Mouse (Mus musculus): Measurements from ENCODE around the gene Gpkow. TPM values are rescaled to one million over a fixed set of nuclear protein-coding genes. Genes with fewer than 3 reads are reported as not detected.

Gpkow gene
- 7.6 and 9.3 TPM in 2 replicates for polyA plus RNA-seq (2012)

DNA sequence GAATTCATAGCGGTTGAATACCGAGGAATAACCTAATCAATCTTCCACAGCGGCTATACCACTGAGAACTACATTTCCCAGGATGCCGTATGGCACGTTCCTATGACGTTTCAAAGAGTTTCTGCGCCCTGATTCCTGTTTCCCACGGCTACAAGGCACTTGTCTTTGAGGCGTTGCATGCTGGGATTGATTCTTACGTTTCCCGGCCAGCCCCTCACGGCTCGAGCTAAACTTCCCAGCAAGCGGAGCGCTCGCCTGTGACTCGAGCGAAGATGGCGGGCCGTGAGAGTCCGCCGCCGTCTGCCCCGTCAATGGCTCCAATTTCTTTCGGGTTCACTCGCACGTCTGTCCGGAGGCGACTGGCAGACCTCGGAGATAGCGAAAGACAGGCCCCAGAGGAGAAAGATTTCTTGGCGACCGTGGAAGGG, at the start of gene Gpkow:
Gpkow (plus strand) TSS at position 178 of the 428 bp plus-strand sequence.

DNA sequence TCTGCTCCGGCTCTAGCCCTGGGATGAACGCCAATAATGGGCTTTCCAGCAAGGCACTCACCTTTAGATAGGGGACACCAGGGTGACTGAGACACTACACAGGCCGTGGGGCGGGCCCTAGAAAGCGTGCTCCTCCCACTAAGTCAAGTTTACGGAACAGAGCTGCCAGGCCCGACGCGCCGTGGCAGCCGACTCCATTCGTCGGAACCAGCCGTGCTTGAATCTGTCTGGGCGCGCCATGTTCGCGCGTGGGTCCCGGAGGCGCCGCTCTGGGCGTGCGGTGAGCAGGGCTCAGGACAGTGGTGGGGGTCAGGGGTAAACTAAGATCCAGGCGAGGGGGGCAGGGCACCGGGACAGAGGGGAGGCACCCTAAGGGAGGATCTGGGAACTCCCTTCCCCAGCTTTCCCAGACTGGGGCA, 39.7 kb upstream of the Gpkow start, which contains the start of gene Prickle3:
Prickle3 (plus strand) TSS at position 40 of the 419 bp plus-strand sequence.

DNA sequence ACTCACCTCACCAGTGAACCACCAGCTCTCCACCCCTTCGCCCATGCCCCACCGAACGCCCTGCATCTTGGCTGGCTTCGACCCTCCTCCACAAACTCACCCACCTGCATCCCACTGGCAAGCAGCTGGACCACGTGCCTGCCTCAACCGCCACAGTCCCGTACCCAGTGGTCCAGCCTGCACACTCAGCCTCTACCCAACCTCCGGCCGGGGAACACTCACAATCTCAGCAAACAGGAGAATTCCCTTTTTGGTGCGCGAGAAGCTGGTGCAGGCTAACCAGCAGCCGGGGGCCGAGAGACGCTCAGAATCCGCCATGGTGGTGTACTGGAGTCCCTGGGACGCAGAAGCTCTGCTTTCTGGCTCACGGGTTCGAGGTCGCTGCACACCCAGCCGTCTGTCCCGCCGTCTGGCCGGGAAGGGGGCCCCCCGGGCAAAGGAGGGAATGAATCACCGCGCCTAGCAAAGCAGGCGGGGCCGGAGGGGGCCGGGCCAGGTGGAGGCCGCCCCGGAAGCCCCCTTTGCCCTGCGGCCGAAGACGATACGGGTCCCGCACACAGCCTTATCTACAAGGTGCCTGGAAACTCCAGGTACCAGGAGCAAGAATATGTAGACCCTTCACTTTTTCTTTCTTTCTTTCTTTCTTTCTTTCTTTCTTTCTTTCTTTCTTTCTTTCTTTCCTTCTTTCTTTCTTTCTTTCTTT, 25.9 kb upstream of the Gpkow start, which contains the start of gene Plp2:
Plp2 (minus strand) TSS at position 470 of the 703 bp plus-strand sequence.

DNA sequence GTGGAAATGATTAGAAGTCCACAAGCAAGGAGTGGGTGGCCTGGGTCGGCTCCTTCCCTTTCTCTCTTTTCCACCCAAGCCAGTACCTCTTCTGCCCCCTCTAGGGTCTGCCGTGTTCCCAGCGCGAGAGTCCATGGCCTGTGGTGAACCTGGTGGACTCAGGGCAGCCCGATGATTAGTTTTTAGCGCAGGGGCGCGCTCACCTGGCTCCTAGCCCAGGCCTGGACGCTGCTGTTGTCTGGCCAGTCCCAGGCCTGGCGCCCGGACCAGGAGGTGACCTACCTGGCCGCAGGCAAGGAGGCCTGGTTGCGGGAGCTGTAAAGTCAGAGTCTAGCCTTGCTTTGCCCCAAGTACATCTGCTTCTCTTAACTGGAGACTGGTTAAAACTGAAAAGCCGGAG, 16.1 kb upstream of the Gpkow start, which contains the start of gene Magix:
Magix (minus strand) TSS at position 388 of the 400 bp plus-strand sequence.

DNA sequence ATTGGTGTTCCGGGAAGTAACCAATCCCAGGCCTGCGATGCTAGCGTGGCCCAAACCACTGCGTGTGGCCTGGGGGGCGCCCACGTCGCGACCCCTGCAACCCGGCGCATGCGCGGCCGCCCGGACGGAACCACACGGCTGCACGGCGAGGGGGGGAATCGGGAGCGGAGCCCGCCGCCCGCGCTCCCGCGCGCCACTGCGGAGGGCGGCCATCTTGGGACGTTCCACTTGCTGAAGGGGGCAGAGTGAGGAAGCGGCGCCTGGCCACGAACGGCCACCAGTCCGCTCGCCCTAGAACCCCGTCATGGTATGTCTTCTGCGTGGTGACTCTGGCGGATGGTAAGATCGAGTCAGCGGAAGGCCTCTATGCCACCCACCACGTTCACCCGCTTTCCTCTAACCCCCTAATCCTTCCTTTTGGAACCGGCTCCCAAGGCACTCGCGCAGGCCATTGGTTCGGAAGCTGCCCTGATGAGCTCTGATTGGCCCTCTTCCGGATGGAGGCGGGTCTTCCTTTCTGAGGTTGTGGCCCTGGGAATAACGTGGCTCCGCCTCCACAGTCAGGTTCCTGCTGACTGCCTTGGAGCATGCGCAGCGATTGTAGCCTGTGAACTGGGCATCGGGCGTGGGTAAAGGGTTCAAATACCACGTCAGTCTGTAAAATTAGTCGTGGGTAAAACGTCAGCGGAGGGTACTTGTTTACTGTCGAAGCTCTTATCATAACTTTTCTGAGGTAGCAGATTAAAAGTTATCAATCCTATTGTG, 17.4 kb downstream of the Gpkow start, which contains the start of gene Wdr45:
Wdr45 (plus strand) TSS at position 199 of the 765 bp plus-strand sequence.

DNA sequence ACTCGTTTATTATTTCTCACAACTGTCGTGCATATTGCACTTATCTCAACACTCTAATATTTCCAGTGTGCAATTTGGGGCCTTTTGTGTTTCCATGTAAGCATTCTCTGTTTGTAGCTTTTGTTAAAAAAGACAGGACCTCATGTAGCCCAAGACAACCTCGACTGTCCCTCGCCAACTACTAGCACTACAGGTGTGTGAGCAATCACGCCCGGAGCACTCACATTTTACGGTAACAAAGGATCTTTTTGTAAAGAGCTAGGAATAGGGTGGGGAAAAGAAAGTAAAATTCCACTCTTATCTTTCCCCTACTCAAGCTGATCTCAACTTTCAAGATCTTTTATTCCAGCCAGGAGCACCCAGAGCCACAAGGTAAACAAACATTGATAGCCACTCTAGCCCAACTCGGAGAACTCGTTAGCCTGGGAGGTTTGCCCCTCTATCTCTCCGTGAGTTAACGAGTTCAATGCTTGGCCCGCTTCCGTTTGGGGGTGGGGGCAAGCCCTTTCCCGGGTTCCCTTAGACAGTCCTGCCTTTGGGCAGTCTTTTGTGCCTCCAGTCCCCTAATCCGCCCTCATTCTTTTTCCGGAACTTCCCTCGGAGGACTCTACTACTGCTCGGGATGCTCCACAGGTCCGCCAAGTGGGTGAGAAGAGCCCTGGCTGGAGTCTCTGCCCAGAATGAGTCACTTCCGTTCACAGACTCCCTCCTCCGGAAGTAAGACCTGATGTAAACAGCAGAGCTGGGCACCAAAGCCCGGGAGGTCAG, 24.8 kb downstream of the Gpkow start, which contains the start of gene Gm45208:
Gm45208 (plus strand) TSS at position 732 of the 768 bp plus-strand sequence.

DNA sequence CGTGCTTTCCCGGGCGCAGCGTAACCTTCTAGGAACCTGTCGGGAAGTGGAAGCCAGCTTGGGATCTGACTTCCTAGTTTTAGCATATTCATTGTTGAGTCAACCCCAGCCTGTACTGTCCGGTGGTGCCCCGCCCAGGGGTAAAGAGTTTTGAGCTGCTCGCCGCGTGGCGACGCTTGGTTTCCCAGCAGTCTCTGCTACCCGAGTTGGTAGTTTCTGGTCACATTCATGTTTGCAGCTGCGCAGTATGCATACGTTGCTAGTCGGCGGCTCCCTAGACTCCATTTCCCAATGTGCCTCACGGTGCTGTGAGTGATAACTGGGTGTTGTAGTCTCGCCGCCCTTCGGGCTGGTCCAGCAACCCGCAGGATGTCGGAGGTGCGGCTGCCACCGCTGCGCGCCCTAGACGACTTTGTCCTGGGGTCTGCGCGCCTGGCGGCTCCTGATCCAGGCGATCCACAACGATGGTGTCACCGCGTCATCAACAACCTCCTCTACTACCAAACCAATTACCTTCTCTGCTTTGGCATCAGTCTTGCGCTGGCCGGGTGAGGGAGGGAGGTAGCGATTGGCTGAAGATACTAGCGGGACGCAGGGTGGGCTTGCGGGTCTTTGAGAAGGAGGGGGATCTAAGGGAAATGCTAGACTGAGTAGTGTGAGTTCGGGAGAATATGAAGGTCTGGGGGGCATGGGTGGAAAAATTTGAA, 31.4 kb downstream of the Gpkow start, which contains the start of gene Praf2:
Praf2 (plus strand) TSS at position 225 of the 707 bp plus-strand sequence.

DNA sequence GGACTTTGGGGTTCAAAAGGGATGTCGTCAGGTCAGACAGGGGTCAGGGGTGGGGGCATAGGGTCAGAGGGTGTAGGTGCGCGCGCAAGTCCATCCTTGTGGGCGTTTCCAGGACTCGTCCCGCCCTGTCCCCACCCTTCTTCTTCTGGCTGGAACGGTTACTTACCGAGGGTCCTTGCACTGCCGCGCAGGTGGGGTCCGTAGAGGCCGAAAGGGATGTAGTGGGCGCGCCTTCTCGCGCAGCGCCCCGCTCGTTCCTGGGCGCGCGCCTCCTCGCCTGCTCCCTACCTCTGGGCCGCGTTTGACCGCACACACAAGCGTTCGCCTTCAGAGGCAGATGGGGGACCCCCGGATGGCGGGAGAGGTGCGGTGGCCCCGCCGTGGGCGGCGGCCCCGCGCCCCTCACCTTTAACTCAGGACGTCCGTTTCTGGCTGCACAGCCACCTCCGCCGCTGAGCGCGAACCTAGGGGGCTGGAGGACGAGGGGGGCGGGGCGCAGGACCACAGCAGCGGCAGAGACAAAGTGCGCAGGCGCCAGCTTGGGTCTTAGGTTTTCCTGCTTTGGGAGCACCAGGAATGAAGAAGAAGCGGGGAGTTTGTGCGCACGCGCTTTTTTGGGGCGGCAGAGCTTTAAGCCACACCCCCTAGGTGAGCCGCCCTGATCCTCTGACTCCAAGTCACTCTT, 53.6 kb downstream of the Gpkow start, which contains the start of gene Ccdc120:
Ccdc120 (minus strand) TSS at position 474 of the 685 bp plus-strand sequence.

Other genes with a start within 250 kb of the Gpkow start
- 0.33 TPM in 1 of 2 replicates, not detected in the other for gene Foxp3, start 123.5 kb upstream of the Gpkow start, polyA plus RNA-seq (2012)
- 1.0 and 1.5 TPM in 2 replicates for gene Ppp1r3f, start 122.8 kb upstream of the Gpkow start, polyA plus RNA-seq (2012)
- gene Ccdc22, start 91.6 kb upstream of the Gpkow start, polyA plus RNA-seq (2012) = 54.9 and 59.4 TPM in 2 replicates
- 0.15 and 0.20 TPM in 2 replicates for gene Cacna1f, start 90.0 kb upstream of the Gpkow start, polyA plus RNA-seq (2012)
- gene Syp, start 58.7 kb upstream of the Gpkow start, polyA plus RNA-seq (2012) = 0.37 and 0.49 TPM in 2 replicates
- 21.9 and 25.7 TPM in 2 replicates for gene Prickle3, start 39.9 kb upstream of the Gpkow start, polyA plus RNA-seq (2012)
- 78.6 and 85.3 TPM in 2 replicates for gene Plp2, start 25.7 kb upstream of the Gpkow start, polyA plus RNA-seq (2012)
- 0.02 and 0.16 TPM in 2 replicates for gene Magix, start 15.9 kb upstream of the Gpkow start, polyA plus RNA-seq (2012)
- gene Wdr45, start 17.2 kb downstream of the Gpkow start, polyA plus RNA-seq (2012) = 29.1 and 38.9 TPM in 2 replicates
- 5.4 and 5.5 TPM in 2 replicates for gene Gm45208, start 25.1 kb downstream of the Gpkow start, polyA plus RNA-seq (2012)
- gene Praf2, start 31.3 kb downstream of the Gpkow start, polyA plus RNA-seq (2012) = 13.0 and 14.3 TPM in 2 replicates
- 9.2 and 12.0 TPM in 2 replicates for gene Ccdc120, start 53.8 kb downstream of the Gpkow start, polyA plus RNA-seq (2012)
- gene Tfe3, start 65.4 kb downstream of the Gpkow start, polyA plus RNA-seq (2012) = 35.0 and 39.3 TPM in 2 replicates
- gene Gripap1, start 92.6 kb downstream of the Gpkow start, polyA plus RNA-seq (2012) = 30.7 and 49.9 TPM in 2 replicates
- 0.55 and 0.57 TPM in 2 replicates for gene Kcnd1, start 125.2 kb downstream of the Gpkow start, polyA plus RNA-seq (2012)
- 82.6 and 87.6 TPM in 2 replicates for gene Otud5, start 144.2 kb downstream of the Gpkow start, polyA plus RNA-seq (2012)
- gene Pim2, start 181.1 kb downstream of the Gpkow start, polyA plus RNA-seq (2012) = 24.2 and 25.3 TPM in 2 replicates
- 43.2 and 61.9 TPM in 2 replicates for gene Slc35a2, start 186.9 kb downstream of the Gpkow start, polyA plus RNA-seq (2012)
- 168 and 179 TPM in 2 replicates for gene Pqbp1, start 202.1 kb downstream of the Gpkow start, polyA plus RNA-seq (2012)
- gene Timm17b, start 202.2 kb downstream of the Gpkow start, polyA plus RNA-seq (2012) = 115 and 120 TPM in 2 replicates
- gene Gm10491, start 210.7 kb downstream of the Gpkow start, polyA plus RNA-seq (2012) = not detected in 2 replicates
- not detected in 2 replicates for gene Gm10490, start 212.4 kb downstream of the Gpkow start, polyA plus RNA-seq (2012)
- gene Pcsk1n, start 222.7 kb downstream of the Gpkow start, polyA plus RNA-seq (2012) = 0.06 TPM in 2 replicates
- not detected in 2 replicates for gene Eras, start 231.5 kb downstream of the Gpkow start, polyA plus RNA-seq (2012)